Mouse (Mus musculus): ENCODE results near the gene Fbxw4.

Fbxw4 gene

DNA sequence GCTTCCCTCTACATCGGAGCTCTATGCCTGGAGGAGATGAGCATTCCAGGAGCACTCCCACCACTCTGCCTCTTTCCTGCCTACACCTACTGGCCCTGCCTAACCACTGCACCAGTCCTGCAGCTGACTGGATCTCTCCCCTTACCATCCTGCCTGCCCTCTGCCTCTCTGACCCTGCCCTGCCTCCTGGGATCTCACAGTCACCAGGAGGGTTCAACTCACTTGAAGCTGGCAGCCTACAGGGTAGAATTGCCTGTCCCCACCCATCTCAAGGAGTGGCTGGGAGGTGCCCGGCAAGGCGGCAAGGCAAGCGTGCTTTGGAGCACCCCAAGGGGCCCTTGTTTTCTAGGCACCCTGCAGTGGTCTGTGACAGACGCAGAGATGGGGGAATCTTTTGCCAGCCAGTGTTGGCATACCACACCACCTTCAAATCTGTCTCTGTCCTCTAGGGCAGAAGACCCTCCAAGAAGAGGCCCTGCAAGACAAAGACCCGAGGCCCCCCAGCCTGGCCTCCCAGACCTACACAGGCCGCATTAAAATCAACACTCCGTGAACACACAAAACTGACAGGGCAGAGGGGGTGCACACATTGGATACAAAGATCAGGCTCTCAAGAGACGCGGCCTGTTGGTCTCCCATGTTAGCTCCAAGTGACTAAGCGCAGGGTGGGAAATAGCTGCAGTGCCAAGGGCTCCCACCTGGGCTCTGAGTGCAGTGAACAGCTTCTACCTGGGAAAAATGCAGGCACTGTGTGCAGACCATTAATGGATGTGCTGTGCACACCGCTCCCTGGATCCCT, 44.5 kb downstream of the Fbxw4 start:
- no peak for DNase-seq (ENCODE audit: low read depth, low spot score)

DNA sequence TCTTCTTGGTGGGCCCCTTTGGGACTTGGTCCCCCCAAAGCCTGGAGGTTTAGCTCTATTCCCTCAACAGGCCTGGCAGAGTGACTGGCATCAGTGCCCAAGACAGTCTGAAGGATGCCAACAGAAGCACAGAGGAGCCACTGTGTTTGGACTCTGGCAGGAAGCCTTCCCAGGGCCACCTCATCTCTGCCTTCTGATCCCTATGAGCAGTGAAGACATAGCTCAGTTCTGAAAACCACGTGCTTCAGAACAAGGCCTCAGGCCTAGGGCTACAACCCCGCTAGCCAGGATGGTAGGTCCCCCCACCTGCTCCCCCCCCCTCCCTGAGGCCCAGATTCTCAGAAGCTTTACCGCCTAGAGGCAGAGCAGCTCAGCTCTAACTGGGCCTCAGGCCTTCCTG, 45.2 kb downstream of the Fbxw4 start:
- no peak for DNase-seq (ENCODE audit: low read depth, low spot score)

DNA sequence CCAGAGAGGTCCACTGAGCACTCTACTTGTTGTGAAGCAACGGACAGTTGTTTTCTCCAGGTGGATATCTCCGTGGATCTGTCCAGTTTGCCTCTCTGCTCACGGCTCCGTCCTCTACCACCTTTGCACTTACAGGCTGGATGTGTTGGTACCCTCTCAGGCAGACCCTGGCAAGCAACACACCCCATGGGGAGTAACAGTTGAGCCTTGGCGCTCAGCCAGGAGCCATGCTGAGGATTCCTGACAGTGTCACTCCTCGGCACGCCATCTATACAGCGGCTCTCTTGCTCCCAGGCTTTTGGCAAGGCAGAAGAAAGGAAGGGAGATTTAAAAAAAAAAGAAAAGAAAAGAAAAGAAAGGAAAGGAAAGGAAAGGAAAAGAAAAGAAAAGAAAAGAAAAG, 45.7 kb downstream of the Fbxw4 start:
- no peak for DNase-seq (ENCODE audit: low read depth, low spot score)

DNA sequence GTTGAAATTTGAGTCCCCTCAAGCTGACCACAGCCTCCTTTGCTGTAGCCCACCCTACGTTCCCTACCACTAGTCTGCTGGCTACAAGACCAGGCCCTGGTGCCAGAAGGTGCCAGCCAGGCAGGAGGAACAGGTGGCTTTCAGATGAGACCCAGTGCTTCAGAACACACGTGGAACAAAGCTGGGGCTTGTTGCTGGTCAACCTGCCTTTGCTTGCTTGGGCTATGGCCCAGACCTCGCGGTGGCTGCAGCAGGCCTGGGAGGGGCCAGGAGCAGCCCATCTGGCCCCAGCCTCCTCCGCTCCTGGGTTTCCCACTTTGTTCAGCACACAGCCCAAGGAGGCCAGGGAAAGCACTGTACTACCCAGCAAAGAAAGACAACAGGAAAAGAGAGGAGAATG, 49.3 kb downstream of the Fbxw4 start:
- no peak for DNase-seq (ENCODE audit: low read depth, low spot score)

DNA sequence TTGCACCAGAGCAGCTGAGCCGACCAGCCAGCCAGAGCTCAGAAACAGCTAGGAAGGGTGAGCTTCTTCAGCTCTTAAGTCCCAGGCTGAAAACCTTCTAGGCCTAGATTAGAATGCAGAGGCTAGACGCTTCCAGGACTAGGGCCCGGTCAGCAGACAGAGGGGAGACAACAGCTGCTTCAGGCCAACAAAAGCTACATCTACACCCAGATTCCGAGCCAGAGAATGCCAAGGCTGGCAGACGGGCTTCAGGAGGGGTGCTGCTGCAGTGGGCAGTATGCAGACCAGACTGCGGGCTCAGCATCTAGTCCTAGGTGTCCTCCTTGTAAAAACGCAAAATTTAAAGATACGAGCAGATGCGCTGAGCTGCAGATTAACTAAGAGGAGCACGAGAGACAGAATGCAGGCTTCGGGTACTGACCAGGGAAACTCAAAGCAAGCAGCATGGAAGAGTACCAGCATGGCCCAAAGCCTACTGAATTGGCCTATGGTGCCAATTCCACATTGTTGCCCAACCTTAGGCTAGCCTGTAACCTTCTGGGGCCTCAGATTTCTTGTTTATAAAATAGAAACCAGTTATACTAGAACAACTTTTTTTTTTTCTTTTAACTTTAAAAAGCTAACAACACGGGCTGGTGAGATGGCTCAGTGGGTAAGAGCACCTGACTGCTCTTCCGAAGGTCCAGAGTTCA, 51.3 kb downstream of the Fbxw4 start:
- DNase-seq (ENCODE audit: low read depth, low spot score), result no peak

DNA sequence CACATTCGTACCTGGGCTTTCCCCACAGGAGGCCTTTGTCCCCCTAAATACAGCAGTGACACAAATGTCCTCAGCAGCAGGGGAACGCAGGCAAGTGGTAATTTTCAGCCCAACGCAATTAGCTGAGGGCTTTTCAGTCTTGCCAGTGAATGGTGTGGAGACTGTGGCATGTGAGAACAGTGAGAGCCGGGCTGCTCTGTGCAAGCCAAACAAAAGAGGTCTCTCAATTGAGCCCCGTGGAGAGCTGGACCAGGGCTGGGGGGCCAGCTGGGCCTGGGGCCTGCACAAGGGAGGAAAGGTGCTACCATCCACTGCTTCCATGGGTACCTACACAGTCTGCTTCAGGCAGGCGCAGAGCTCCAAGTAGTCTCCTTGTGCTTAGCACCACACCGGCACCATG, 52.6 kb downstream of the Fbxw4 start:
- DNase-seq (ENCODE audit: low read depth, low spot score), result no peak

DNA sequence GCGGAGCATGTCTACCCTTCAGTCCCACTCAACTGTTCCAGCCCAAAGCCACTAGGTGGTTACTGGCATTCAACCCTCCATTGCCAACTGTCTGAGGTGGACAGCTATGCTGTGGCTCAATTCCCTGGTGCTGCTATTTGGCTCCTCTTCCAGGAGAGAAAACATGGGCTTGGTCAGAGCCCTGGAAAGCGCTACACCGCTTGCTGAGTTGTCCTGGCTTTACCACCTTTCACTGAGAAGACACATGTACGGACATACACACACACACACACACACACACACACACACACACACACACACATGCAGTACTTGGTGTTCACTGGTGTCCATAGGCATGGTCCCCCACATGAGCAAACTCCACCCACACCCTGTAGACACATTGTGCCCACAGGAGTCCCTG, 53.4 kb downstream of the Fbxw4 start:
- DNase-seq (ENCODE audit: low read depth, low spot score), result no peak

DNA sequence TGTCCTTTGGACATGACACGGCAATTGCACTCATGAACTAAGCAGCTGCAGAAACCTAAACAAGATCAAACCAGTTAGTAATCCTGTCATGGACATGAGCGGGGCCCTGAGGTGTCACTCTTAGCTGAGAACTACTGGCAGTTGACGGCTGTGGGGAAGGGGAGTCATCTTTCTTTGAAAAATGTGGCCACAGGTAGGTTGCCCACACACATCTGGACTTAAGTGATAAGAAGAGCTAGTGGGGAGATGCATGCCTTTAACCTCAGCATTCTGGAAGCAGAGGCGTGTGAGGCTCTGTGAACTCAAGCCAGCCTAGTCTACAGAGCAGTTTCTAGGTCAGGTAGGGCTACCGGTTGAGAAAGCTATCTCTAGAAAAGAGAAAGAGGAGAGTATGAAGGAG, 57.5 kb downstream of the Fbxw4 start:
- DNase-seq (ENCODE audit: low read depth, low spot score), result no peak

DNA sequence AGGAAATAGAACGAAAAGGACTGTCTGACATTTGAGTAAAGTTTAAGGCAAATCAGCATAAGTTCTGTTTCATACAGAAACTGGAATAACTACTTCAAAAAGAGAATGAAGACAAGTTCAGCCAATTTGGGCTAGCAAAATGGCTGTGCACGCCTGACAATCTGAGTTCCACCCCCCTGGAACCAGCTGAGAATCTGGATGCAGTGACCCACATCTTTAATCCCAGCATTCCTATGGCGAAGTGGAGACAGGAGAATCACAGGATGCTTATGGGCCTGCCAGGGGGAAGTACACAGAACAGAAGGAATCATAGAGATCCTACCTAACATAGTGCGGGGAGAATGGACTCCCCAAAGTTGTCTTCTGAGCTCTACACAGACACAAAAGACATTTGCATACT, 63.0 kb downstream of the Fbxw4 start:
- no peak for DNase-seq (ENCODE audit: low read depth, low spot score)

DNA sequence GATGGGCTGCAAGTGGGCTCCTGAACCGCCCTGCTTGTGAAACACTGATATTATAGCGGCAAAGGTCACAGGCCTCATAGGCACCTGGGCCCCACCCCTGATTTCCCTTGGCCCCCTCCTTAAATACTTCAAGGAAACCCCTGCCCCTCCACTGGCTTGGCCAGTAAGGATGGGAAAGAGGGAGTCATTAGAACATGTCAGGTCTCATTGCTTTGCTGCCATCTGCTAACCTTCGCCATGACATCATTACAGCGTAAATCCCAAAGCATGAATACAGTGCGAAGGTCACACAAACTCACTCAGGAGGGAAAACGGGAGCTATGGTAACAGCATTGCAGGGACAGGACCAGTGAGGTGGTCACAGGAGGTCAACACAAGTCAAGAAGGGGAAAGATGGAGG, 63.7 kb downstream of the Fbxw4 start:
- DNase-seq (ENCODE audit: low read depth, low spot score), result no peak

DNA sequence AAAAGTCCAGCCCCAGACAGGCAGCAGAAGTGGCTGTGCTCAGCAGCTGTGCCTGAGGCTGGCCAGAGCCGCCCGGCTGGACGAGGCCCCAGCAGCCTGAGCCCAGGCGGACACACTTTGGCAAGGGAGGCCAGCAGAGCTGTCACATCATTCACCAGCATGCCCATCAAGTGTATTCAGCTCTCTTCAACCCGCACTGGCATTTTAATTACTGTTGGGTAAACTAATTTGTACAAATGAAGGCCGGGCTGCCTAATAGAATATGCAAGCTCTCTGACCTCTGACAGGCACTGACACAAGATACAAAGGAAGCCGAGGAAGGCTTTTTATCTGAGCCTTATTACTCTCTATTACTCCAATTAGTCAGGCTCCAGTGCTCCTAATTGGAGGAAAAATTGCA, 64.1 kb downstream of the Fbxw4 start:
- DNase-seq (ENCODE audit: low read depth, low spot score), result no peak

DNA sequence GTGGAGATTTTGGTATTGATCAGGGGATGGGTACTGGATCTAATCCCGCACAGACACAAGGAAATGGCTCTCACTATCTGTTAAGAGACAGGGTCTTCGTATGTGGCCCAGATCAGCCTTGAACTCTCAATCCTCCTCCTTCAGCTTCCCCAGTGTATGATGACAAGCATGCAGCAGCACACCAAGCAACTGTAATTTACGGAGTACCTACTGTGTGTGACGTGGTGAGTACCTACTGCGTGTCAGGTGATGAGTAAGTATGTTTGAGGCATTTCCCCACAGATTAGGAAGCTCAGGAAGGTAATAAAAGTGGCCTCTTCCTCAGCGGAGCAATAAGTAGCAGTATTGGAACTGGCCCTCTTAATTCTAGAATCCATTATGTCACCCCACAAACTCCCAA, 64.6 kb downstream of the Fbxw4 start:
- no peak for DNase-seq (ENCODE audit: low read depth, low spot score)

DNA sequence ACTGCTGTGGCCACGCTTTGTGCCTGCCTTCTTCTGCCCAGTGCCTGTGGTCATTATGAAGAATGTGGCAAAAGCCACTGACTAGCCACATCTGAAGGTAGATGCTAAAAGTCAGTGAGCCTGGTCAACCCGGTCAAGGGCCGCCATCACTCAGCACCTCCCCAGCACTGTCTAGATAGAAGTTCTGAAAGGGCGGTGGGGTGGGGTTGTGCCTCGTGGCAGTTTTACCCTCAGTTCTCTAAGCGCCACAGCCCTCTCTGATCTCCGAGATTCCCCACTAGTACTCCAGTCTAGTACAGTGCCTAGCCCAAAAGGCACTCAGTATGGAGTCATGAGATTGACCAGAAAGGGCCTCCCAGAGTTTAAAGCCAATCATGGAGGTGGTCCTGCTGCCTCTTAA, 66.0 kb downstream of the Fbxw4 start:
- DNase-seq (ENCODE audit: low read depth, low spot score), result no peak

DNA sequence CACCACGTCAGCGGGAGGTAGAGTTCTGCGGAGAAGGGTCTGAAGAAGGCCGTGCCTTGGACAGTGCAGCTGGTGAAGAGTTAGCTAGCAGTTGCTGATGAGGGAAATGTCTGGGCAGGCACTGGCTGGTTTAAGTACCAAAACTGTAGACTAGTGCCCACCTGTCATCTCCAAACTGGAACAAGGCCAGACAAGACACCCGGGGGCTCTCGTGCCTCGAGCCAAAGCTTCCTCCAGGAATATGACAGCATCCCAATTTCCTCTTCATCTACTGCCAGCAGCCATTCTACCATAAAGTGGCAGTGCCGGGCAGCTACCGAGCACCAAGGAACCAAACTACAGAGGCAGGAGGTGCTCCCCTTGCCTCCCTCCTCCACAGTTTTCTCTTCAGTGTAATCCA, 67.2 kb downstream of the Fbxw4 start:
- no peak for DNase-seq (ENCODE audit: low read depth, low spot score)

DNA sequence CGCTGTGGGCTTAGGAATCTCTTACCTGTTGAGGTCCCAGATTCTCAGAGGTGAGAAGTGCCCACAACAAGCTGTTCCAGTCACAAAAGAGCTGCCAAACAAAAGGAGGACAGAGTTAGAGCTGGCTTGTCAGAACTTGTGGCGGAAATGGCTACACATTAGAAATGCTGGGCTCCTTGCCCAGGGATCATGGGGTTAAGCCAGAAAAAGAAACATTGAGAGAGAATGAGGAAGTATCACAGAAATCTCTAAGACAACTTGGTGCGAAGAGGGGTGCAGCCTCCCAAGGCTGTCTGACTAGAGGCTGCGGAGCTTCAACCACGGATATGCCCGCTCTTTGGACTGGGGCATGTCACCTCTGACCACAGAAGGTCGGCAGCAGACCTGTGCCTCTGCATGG, 68.4 kb downstream of the Fbxw4 start:
- DNase-seq (ENCODE audit: low read depth, low spot score), result no peak

DNA sequence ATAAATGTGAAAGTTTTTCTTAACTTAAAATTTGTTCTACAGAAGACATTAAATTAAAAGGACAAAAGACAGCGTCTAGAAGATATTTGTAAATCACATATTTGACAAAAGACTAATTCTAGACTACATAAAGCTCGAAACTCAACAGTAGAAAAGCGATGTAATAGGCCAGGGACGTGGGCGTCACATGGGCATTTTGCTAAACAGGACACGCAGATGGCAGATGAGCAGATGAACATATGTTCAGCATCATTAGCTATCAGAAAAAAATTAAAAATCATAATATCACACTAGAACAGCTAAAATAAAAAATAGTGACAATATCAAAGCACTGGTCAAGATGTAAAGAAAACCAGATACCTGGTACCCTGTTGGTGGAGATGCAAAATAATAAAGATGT, 70.4 kb downstream of the Fbxw4 start:
- no peak for DNase-seq (ENCODE audit: low read depth, low spot score)

DNA sequence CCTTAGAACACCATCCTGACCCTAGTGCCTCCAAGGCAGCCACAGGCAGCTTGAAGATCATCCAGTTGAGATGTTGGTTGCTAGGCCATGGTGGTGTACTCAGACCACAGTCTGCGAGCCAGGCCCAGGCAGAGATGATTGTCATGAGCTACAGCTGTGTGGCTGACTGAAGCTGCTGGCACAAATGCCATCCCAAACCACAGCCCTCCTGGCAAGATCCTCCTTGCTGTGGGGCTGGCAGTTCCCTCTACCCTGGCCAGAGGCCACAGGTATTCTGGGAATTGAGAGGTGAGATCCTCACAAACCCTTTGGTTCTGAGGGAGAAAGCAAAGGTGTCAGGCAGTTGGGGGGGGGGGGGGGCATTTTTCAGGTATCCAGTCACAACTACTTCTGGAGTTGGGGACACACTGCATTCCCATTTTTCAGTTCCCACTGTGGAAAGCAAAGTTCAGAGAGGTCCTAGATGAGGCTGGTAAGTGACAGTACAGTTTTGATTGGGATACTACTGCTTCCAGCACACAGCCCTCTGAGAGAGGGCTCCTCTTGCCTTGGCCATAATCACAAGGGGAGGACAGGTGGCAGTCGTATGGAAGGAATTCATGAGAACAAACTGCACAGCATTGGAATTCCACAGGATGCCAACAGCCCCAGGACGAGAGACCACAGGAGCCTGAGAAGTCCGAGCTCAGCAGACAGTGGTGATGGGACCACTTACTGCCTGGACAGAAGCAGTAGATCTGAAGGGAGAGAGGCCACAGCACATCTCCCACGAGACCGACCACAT, 72.4 kb downstream of the Fbxw4 start:
- DNase-seq (ENCODE audit: low read depth, low spot score), result no peak

DNA sequence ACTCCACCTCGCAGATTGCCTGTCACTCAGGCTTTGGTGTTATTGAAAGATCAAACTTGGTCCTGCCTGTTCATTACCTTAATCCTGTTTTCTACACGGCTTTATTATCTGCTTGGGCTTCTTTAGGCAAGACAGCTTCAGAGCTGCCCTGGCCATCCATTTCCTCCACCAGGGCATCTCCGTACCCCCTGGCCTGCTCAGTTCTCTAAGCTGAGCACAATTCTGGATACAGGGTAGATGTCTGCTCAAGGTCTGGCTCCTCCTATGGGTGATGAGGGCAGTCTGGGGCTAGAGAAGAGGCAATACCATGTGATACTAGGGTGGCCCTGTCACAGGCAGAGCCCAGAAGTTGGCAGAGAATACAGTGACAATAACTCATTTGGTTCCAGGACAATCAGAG, 73.3 kb downstream of the Fbxw4 start:
- DNase-seq (ENCODE audit: low read depth, low spot score), result no peak

DNA sequence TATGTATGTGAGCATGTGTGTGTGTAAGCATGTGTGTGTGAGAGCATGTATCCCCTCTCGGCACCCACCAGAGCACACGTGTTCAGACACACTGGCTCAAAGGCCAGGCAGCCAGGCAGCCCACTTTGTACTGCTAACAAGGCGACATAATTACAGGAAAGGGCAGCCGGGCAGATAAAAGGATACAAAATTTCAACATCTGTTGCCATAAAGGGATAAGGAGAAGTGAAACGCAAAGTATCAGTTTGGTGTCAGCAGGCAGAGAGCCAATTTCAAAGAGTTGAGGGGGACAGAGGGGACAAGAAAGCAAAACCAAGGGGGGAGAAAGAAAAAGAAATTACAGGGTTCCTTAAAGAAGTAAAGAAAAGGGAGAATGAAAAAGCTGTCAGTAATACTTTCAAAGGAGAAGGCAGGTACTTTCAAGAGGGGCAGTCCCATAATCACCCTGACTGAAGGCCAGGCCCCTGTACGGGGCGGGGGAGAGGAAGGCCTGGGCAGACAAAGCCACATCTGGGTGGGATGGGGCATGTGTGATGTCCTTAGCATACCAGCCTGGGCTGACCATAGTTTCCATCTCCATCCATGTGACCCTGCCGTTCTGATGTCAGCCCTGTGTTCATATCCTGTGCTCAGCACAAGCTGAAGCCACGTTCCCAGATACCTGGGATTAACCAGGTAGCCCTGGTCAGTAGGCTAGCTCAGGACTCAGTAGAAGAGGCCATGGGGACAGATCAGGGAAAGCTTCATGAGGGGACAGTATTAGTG, 75.1 kb downstream of the Fbxw4 start:
- DNase-seq (ENCODE audit: low read depth, low spot score), result no peak

DNA sequence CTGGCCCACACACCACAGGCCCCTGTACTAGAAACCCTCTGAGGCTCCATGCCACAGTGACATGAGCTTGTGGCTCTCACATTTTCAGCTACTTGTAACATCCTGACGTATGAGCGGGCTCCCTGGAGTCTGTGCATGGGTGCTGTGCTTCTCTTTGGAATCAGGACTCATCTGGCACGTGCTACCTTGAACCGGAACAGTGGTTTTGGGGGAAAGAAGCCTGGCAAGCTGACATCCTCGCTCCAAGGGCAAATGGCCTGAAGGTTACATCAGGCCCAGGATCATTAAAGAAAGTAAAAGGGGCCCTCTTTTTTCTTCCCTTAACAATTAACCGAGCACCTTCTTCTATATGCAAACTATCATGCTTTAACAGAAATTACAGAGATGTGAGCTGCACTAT, 77.0 kb downstream of the Fbxw4 start:
- no peak for DNase-seq (ENCODE audit: low read depth, low spot score)

DNA sequence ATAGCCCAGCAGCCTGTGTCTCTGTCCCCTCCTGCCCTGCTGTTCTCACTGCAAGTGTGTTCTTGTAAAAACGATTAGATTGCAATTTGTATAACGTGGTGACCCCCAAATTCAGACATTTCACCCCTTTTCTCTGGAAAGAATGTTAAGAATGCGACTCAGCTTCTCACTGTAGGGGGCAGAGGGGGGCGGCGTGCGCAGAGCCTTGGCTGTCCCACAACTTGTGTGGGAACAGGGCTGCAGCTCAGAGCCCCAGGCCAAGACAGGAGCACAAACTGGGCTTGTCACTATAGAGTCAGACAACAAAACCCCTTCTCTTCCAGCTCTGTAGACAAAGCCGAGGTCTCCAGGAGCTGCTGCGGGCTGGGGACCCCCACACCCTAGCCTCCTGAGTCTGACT, 78.0 kb downstream of the Fbxw4 start:
- no peak for DNase-seq (ENCODE audit: low read depth, low spot score)

DNA sequence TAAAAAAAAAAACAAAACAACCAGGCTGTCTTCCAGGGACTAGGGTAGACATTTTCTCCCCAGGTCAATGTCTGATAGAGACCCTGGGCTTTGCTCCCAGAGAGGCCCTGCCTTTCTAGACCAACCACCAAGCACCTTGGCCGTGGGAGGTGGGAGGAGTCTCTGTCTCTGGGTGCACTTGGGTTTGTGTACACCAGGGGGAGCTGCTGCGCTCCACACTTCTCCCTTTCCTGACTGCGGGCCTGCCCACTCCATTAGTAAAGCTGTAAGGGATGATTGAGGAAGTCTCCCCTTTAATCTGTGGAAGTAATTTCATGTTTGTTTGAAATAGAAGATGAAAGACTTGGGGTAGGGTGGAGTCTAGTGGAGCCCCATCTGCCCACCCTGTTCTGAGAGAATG, 78.9 kb downstream of the Fbxw4 start:
- peak; percentile 77 for DNase-seq (ENCODE audit: low read depth, low spot score)
